Mouse (Mus musculus): ENCODE results near the gene Agbl3.

Agbl3 gene

GRCm38 (mm10) chr6:34780231-34780942 lies at the start of gene Agbl3:
Gene Agbl3 (plus strand): TSS chr6:34780432.
- DNase-seq (ENCODE audit: low read depth), result peak; percentile 74

- no peak for DNase-seq (ENCODE audit: low read depth)
Observed at GRCm38 (mm10) chr6:34731007-34731406, 49.2 kb upstream of the Agbl3 start.

- DNase-seq (ENCODE audit: low read depth), result no peak
Observed at GRCm38 (mm10) chr6:34731529-34731928, 48.7 kb upstream of the Agbl3 start.

- DNase-seq (ENCODE audit: low read depth), result no peak
Observed at GRCm38 (mm10) chr6:34734940-34735695, 45.1 kb upstream of the Agbl3 start.

GRCm38 (mm10) chr6:34736934-34737333 lies 43.3 kb upstream of the Agbl3 start:
- DNase-seq (ENCODE audit: low read depth), result no peak

- peak; percentile 78 for DNase-seq (ENCODE audit: low read depth)
Observed at GRCm38 (mm10) chr6:34743946-34744345, 36.3 kb upstream of the Agbl3 start.

GRCm38 (mm10) chr6:34747846-34748245 lies 32.4 kb upstream of the Agbl3 start:
- no peak for DNase-seq (ENCODE audit: low read depth)

GRCm38 (mm10) chr6:34748566-34748965 lies 31.7 kb upstream of the Agbl3 start:
- no peak for DNase-seq (ENCODE audit: low read depth)

- no peak for DNase-seq (ENCODE audit: low read depth)
Observed at GRCm38 (mm10) chr6:34749526-34749925, 30.7 kb upstream of the Agbl3 start.

GRCm38 (mm10) chr6:34750487-34751120 lies 29.6 kb upstream of the Agbl3 start:
- peak; percentile 78 for DNase-seq (ENCODE audit: low read depth)

- DNase-seq (ENCODE audit: low read depth), result no peak
Observed at GRCm38 (mm10) chr6:34751625-34752024, 28.6 kb upstream of the Agbl3 start.

GRCm38 (mm10) chr6:34754448-34754847 lies 25.8 kb upstream of the Agbl3 start:
- no peak for DNase-seq (ENCODE audit: low read depth)

GRCm38 (mm10) chr6:34758340-34758739 lies 21.9 kb upstream of the Agbl3 start:
- DNase-seq (ENCODE audit: low read depth), result no peak

- no peak for DNase-seq (ENCODE audit: low read depth)
Observed at GRCm38 (mm10) chr6:34760023-34760422, 20.2 kb upstream of the Agbl3 start.

- DNase-seq (ENCODE audit: low read depth), result no peak
Observed at GRCm38 (mm10) chr6:34765721-34766120, 14.5 kb upstream of the Agbl3 start.

- DNase-seq (ENCODE audit: low read depth), result no peak
Observed at GRCm38 (mm10) chr6:34769984-34770383, 10.2 kb upstream of the Agbl3 start.

- DNase-seq (ENCODE audit: low read depth), result no peak
Observed at GRCm38 (mm10) chr6:34770491-34770890, 9.7 kb upstream of the Agbl3 start.

GRCm38 (mm10) chr6:34776396-34776795 lies 3.8 kb upstream of the Agbl3 start:
- no peak for DNase-seq (ENCODE audit: low read depth)

GRCm38 (mm10) chr6:34777094-34777493 lies 3.1 kb upstream of the Agbl3 start:
- no peak for DNase-seq (ENCODE audit: low read depth)

- DNase-seq (ENCODE audit: low read depth), result no peak
Observed at GRCm38 (mm10) chr6:34777981-34778668, 2.1 kb upstream of the Agbl3 start.

- no peak for DNase-seq (ENCODE audit: low read depth)
Observed at GRCm38 (mm10) chr6:34780943-34781289, 684 bp downstream of the Agbl3 start.

GRCm38 (mm10) chr6:34782493-34782892 lies 2.3 kb downstream of the Agbl3 start:
- DNase-seq (ENCODE audit: low read depth), result no peak
